ENCODE assay signal across 11 mouse cellular contexts in the genomic region with DNA sequence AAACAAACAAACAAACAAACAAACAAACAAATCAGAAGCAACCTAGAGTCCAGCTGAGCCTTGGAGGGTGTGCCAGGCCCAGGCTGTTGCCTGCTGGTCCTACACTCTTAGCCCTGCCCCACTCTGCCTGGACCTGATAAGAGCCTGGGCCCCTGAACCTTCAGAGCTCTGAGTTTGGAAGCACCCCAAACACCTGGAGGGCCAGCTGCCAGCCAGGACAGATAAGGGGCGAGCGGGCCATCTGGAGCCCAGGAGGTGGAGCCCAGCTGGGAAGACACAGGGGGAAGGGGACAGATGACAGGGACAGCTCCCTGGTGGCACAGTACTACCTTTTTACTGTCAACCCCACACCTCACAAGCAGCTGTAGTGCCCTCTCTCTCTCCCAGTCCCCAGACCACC. TPM values are rescaled to one million over a fixed set of nuclear protein-coding genes. Genes with fewer than 3 reads are reported as not detected.
DNase-seq lines count a peak whose midpoint lies in the region; ATAC-seq and TF ChIP-seq lines count a peak whose summit lies in the region.
"Had no signal": no experiment of that assay in that cellular context is flagged by ENCODE, and none has a peak within 500 bp of the region (broad histone marks: within the 10 kb centered on the region; RNA-seq: fewer than 3 reads in every experiment).

No protein-coding gene starts in this region.

- no peak for TF ChIP-seq CTCF in spleen, adult 2 months (IDR thresholded peaks at IDR 0.05; ENCODE audit: extremely low read depth, insufficient read depth, insufficient read length, insufficient replicate concordance)

- H3K9me3 ChIP-seq in hindbrain, embryonic 10.5 days = no peaks in the 10 kb centered on the region
- no peaks in the 10 kb centered on the region for H3K9me3 ChIP-seq in hindbrain, embryonic 13.5 days

- WGBS in hindbrain, embryonic 10.5 days = 64% methylated on average over 2 of the region's 2 CpGs
- 57% methylated on average over 2 of the region's 2 CpGs for WGBS in hindbrain, embryonic 13.5 days
- 77% methylated on average over 2 of the region's 2 CpGs for WGBS in spleen, adult 2 months

- no peaks in the 10 kb centered on the region for H3K27me3 ChIP-seq in hindbrain, embryonic 10.5 days (ENCODE audit: insufficient read depth, poor library complexity, severe bottlenecking)
- H3K27me3 ChIP-seq in hindbrain, embryonic 13.5 days = no peaks in the 10 kb centered on the region; the same call in 1 of the 2 replicates
- no peaks in the 10 kb centered on the region for H3K27me3 ChIP-seq in spleen, adult 2 months (ENCODE audit: control insufficient read depth, insufficient read depth, low read length)

- peak overlapping the region; percentile 42 for H3K27ac ChIP-seq in hindbrain, embryonic 10.5 days
- H3K27ac ChIP-seq in hindbrain, embryonic 13.5 days = no peak overlapping the region
- H3K27ac ChIP-seq in spleen, adult 2 months (ENCODE audit: insufficient read depth, low read length) = peak overlapping the region; percentile 18; the same call in 1 of the 2 replicates

- H3K9ac ChIP-seq in hindbrain, embryonic 13.5 days = no peak overlapping the region

- no peaks in the 10 kb centered on the region for H3K36me3 ChIP-seq in hindbrain, embryonic 10.5 days
- no peaks in the 10 kb centered on the region for H3K36me3 ChIP-seq in hindbrain, embryonic 13.5 days
- no peaks in the 10 kb centered on the region for H3K36me3 ChIP-seq in spleen, adult 2 months (ENCODE audit: control insufficient read depth, insufficient read depth, low read length)

- DNase-seq in hindbrain, embryonic 10.5 days (ENCODE audit: low spot score) = no peak
- DNase-seq in c-Kit-negative CD71-positive TER-119-positive erythroid progenitor cells, embryonic 14.5 days (ENCODE audit: low read depth, low spot score) = peak; percentile 93
- peak; percentile 40 for DNase-seq in heart, postnatal 4 days
- no peak for DNase-seq in spleen, adult 2 months (ENCODE audit: low read depth in 1 of 2, low spot score in 2 of 2)
- no peak for DNase-seq in neural tube, embryonic 10.5 days (ENCODE audit: extremely low spot score, low spot score)
- no peak for DNase-seq in kidney, postnatal 25 days
- DNase-seq: thymus, adult 18-20 months had no signal

- peaks cover 19% of the 10 kb centered on the region for H3K4me1 ChIP-seq in hindbrain, embryonic 10.5 days (replicated peaks)
- no peaks in the 10 kb centered on the region for H3K4me1 ChIP-seq in hindbrain, embryonic 13.5 days (replicated peaks)
- no peaks in the 10 kb centered on the region for H3K4me1 ChIP-seq in spleen, adult 2 months (ENCODE audit: control insufficient read depth, insufficient read depth, insufficient read length)

- ATAC-seq in hindbrain, embryonic 13.5 days (ENCODE audit: low FRiP score) = no peak
- no peak for ATAC-seq in monocyte, adult 5-6 weeks (replicated peaks; ENCODE audit: insufficient number of reproducible peaks, low FRiP score, low TSS enrichment, poor library complexity, severe bottlenecking)
- ATAC-seq: inflammation-experienced regulatory T-cells, adult 6 months had no signal

- TF ChIP-seq POLR2A in spleen, adult 2 months (IDR thresholded peaks at IDR 0.05; ENCODE audit: low read depth, low read length) = no peak

- H3K4me3 ChIP-seq in hindbrain, embryonic 10.5 days = peak overlapping the region; percentile 28; the same call in 1 of the 2 replicates
- no peak overlapping the region for H3K4me3 ChIP-seq in hindbrain, embryonic 13.5 days
- H3K4me3 ChIP-seq in spleen, adult 2 months (ENCODE audit: extremely low read depth, insufficient read depth, insufficient read length) = peak overlapping the region; percentile 36
- H3K4me3 ChIP-seq: myocyte had no signal

- no peak overlapping the region for H3K4me2 ChIP-seq in hindbrain, embryonic 13.5 days

RNA-seq across cellular contexts. Expression of gene Slc4a1, which starts 2.4 kb away (rescaled TPM):
- polyA plus RNA-seq in hindbrain, embryonic 10.5 days (2016; fragmentation: Nextera tagmentation; extraction: Ambion mirVana) = 35.8 and 38.0 TPM in 2 replicates
- polyA plus RNA-seq in hindbrain, embryonic 13.5 days (2015; fragmentation: Nextera tagmentation; extraction: Ambion mirVana) = 4.4 and 5.0 TPM in 2 replicates
- 10 to 100 TPM in 1 of 2 experiments, 1 to 10 TPM in 1; 7.2 to 22.1 TPM for total RNA-seq in heart, postnatal 4 days (2021)
- 301 and 381 TPM in 2 replicates for polyA plus RNA-seq in spleen, adult 2 months (2012; rRNA removed)
- total RNA-seq in monocyte, adult 5-6 weeks (2017) = 2.2 to 10.4 TPM (median 8.0 TPM) in 3 replicates
- polyA plus RNA-seq: myocyte had no signal

RNA-seq across cellular contexts. Expression of gene Rundc3a, which starts 29.6 kb away (rescaled TPM):
- 23.5 and 57.0 TPM in 2 replicates for polyA plus RNA-seq in hindbrain, embryonic 10.5 days (2016; fragmentation: Nextera tagmentation; extraction: Ambion mirVana)
- polyA plus RNA-seq in hindbrain, embryonic 13.5 days (2015; fragmentation: Nextera tagmentation; extraction: Ambion mirVana) = 135 and 144 TPM in 2 replicates
- total RNA-seq in heart, postnatal 4 days (2021) = 1 to 10 TPM in 1 of 2 experiments, under 1 TPM in 1; 0.50 to 1.9 TPM
- 3.6 and 4.0 TPM in 2 replicates for polyA plus RNA-seq in spleen, adult 2 months (2012; rRNA removed)
- total RNA-seq in monocyte, adult 5-6 weeks (2017) = 4.8 TPM in 1 of 3 replicates, not detected in the others

RNA-seq across cellular contexts. Expression of gene Ubtf, which starts 44.1 kb away (rescaled TPM):
- 82.6 and 91.7 TPM in 2 replicates for polyA plus RNA-seq in hindbrain, embryonic 10.5 days (2016; fragmentation: Nextera tagmentation; extraction: Ambion mirVana)
- 77.1 and 82.7 TPM in 2 replicates for polyA plus RNA-seq in hindbrain, embryonic 13.5 days (2015; fragmentation: Nextera tagmentation; extraction: Ambion mirVana)
- 10 to 100 TPM; 81.9 to 89.3 TPM for total RNA-seq in heart, postnatal 4 days (2021)
- polyA plus RNA-seq in spleen, adult 2 months (2012; rRNA removed) = 29.9 and 30.7 TPM in 2 replicates
- total RNA-seq in monocyte, adult 5-6 weeks (2017) = 160 to 166 TPM (median 161 TPM) in 3 replicates

RNA-seq across cellular contexts. Expression of gene Slc25a39, which starts 44.1 kb away (rescaled TPM):
- polyA plus RNA-seq in hindbrain, embryonic 10.5 days (2016; fragmentation: Nextera tagmentation; extraction: Ambion mirVana) = 236 TPM in 2 replicates
- polyA plus RNA-seq in hindbrain, embryonic 13.5 days (2015; fragmentation: Nextera tagmentation; extraction: Ambion mirVana) = 139 and 147 TPM in 2 replicates
- 100 to 1,000 TPM; 161 to 165 TPM for total RNA-seq in heart, postnatal 4 days (2021)
- 348 and 407 TPM in 2 replicates for polyA plus RNA-seq in spleen, adult 2 months (2012; rRNA removed)
- total RNA-seq in monocyte, adult 5-6 weeks (2017) = 20.2 to 30.1 TPM (median 25.0 TPM) in 3 replicates

Comparison
In these comparisons a context has a peak if more than half of its experiments do, and no peak if none do; other contexts are left out.
1. DNase-seq: peak in c-Kit-negative CD71-positive TER-119-positive erythroid progenitor cells, embryonic 14.5 days (single experiment) and heart, postnatal 4 days (single experiment); none in hindbrain, embryonic 10.5 days (single experiment), spleen, adult 2 months (0 of 2), neural tube, embryonic 10.5 days (single experiment) and kidney, postnatal 25 days (0 of 2).